Mouse (Mus musculus) heart, postnatal 0 days (tissue): ENCODE data around the gene Cux1.

ENCODE experiments used
- CTCF ChIP-seq: IDR thresholded peaks from 2 replicates; pipeline ENCODE4 v1.5.1; 2016; ENCODE audit warnings: antibody characterized with exemption, control low read depth, low read depth
- EP300 ChIP-seq: IDR thresholded peaks from 2 replicates; pipeline ENCODE4 v1.6.1; 2016; ENCODE audit warnings: antibody characterized with exemption, low read depth

DNA sequence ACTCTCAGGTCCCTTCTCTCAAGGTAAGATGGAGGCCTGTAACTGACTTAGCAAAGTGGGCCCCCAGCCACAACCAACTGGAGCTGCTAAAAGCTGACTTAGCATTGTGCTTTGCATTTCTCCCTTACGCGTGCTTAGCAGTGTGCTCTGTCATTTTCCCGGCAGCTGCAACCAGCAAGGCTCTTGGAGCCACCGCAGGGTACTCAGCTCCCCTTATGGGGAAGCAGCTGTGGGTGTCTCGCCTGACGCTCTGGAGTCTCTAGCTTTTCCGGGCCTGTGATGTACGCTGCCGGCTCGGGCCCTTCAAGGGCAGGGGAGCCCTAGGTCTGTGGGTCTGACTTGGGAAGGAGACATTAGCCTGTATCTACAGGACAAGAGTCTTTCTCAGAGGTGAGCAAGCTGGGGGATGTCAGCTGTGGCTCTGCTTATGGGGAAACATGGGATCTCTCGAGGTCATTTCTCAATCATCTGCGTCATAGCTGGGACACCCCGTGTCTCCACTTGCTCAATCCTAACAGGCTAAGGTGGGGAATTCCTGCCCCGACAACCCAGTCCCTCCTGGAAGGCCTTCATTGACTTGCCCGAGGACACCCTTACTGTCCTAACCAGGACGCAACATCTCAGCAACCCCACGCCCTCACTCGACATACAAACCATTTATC lies 350.2 kb downstream of the Cux1 start:
- TF ChIP-seq CTCF (no peak), EP300 (no peak)
